Mouse (Mus musculus): ENCODE measurements around the gene Sar1a.

Sar1a gene

GRCm38 (mm10) chr10:61675935-61676334, 4.2 kb upstream of the Sar1a start:
- in situ Hi-C loops (cut with MboI, MseI), result loop anchor here (25.0 kb wide), 1 partner anchor 811 kb away; the partner anchor contains the start of gene Vps26a

GRCm38 (mm10) chr10:61679545-61679944, 554 bp upstream of the Sar1a start:
- in situ Hi-C loops (cut with MboI, MseI), result loop anchor here (25.0 kb wide), 1 partner anchor 808 kb away; the partner anchor contains the start of gene Vps26a

GRCm38 (mm10) chr10:61689405-61689804, 9.3 kb downstream of the Sar1a start:
- in situ Hi-C loops (cut with MboI, MseI), result loop anchor here (25.0 kb wide), 1 partner anchor 798 kb away; the partner anchor contains the start of gene Vps26a

- in situ Hi-C loops (cut with MboI, MseI), result loop anchor here (25.0 kb wide), 1 partner anchor 794 kb away; the partner anchor contains the start of gene Vps26a
Measured at GRCm38 (mm10) chr10:61693563-61693962, 13.5 kb downstream of the Sar1a start.

GRCm38 (mm10) chr10:61694870-61695670, 15.0 kb downstream of the Sar1a start, which contains the start of gene Tysnd1:
Tysnd1 (plus strand) TSS chr10:61695514.
- in situ Hi-C loops (cut with MboI, MseI), result loop anchor here (25.0 kb wide), 1 partner anchor 792 kb away; the partner anchor contains the start of gene Vps26a

GRCm38 (mm10) chr10:61695703-61696559, 15.8 kb downstream of the Sar1a start:
- in situ Hi-C loops (cut with MboI, MseI), result loop anchor here (25.0 kb wide), 1 partner anchor 791 kb away; the partner anchor contains the start of gene Vps26a

DNA sequence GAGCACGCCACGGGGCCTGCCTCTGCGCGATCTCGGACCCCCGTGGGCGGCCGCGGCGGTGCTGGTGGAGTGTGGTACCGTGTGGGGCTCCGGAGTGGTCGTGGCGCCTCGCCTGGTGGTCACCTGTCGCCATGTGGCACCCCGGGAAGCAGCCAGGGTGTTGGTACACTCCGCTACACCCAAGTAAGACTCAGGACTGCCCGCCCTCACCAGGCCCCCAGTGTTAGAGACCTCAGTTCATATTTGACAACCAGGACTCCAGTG, 16.4 kb downstream of the Sar1a start:
- in situ Hi-C loops (cut with MboI, MseI), result loop anchor here (25.0 kb wide), 1 partner anchor 791 kb away; the partner anchor contains the start of gene Vps26a

GRCm38 (mm10) chr10:61697028-61697427, 16.9 kb downstream of the Sar1a start:
- in situ Hi-C loops (cut with MboI, MseI), result loop anchor here (25.0 kb wide), 1 partner anchor 790 kb away; the partner anchor contains the start of gene Vps26a

DNA sequence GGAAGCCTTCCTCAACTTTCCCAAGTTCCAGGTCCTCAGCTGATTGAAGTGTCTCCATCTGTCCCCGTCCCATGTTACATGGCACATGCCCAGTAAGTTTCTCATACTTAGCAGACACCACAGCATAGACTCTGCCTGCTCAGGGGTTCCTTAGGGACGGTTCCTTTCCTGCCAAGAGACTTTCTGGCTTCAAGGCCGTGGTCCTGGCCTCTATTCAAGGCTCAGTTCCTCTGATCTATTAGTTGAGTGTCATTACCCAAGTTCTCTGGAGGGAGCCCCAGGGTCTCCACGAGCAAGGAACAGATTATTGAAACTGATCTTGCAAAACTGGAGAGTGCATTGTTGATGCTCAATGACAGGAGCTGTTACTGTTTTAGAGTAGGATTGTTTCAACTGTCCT, 24.6 kb downstream of the Sar1a start:
- in situ Hi-C loops (cut with MboI, MseI), result no loop called here

GRCm38 (mm10) chr10:61706412-61707375, 26.6 kb downstream of the Sar1a start:
- in situ Hi-C loops (cut with MboI, MseI), result no loop called here

DNA sequence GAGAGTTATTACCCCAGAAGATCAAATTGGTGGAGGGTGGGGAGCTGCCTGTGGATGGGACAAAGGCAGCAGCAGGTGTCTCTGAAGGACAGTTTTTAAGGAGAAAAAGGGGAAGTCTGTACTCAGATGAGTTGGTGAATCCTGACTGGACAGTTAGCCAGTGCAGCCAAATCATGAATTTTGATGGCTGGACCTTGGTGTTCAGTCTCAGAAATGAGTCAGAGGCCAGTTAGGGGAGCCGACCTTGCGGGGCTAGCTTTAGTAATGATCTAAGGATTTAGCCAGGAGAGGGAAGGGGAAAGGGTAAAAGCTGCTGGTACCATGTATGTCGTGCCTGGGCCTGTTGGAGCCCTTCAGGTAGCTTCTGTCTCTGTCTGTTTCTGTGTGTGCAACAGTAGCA, 33.5 kb downstream of the Sar1a start:
- in situ Hi-C loops (cut with MboI, MseI), result no loop called here

- in situ Hi-C loops (cut with MboI, MseI), result no loop called here
Measured at GRCm38 (mm10) chr10:61714146-61714545, 34.0 kb downstream of the Sar1a start.

DNA sequence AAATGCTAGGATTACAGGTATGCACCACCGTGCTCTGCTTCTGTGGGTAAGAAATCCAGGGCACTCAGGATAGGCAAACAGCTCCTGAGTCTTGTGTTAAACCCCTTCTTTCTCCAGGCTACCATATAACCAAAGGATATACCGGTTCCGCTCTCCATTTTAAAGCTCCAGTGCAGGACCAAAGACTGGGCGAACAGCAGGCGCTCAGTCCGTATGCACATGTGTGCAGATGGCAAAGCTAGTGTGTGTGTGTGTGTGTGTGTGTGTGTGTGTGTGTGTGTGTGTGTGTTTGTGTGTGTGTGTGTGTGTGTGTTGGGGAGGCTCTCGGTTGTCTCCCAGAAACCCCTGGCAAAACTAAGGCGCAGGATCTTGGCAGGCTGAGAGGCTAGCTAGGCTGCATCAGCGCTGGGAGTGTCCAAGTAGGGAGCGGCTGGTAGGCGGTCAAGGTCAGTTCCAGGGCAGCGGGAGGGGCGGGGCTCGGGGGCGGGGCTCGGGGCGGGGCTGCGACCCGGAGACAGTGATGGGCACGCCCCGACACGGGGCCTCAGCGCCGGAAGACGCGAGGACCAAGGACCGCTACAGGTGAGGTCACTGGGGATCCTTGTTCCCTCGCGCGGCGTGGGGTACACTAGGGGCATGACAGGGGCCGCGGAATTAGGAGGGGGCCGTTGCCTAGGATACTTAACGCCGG, 34.8 kb downstream of the Sar1a start, which contains the start of gene Aifm2:
Aifm2 (plus strand) TSS at position 493 of the 691 bp plus-strand sequence.
- in situ Hi-C loops (cut with MboI, MseI), result no loop called here

GRCm38 (mm10) chr10:61715462-61715837, 35.4 kb downstream of the Sar1a start:
- in situ Hi-C loops (cut with MboI, MseI), result no loop called here

DNA sequence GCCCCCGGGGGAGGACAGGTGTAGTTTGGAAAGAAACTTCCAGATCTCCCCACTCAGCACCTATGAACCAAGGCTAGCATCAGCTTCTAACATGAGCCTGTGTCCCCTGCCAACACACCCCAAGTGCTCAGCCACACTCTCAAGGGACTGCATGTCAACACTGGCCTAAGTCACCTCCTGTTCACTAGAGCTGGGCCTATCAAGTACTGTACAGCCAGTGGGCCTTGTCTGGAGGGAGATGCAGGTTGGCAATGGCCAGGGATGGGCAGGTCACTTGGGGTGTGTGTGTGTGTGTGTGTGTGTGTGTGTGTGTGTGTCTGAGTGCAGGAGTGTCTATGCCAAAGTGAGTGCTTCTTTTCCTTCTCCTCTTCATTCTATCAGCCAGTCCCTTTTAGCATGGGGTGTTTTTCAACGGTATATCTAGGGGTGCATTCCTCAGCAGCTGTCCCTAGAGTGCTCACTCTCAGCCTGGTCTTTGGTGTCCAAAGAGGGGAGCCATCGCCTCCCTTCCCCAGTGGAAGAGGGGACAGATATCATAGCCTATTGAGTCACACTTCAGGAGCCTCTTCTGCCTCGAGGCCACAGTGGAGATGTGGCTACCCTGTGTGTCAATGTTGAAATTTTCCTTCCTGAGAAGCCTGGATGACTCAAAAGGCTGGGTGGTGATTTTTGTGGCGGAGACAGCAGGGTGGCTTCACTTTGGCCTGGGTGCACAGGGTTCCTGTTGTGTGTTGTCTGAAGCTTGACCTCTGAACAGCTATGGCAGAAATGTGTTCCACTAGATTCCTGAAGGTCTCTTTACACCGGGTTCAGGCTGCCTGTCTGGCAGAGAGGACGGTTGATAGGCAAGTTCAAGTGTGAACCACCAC, 36.1 kb downstream of the Sar1a start:
- in situ Hi-C loops (cut with MboI, MseI), result no loop called here

DNA sequence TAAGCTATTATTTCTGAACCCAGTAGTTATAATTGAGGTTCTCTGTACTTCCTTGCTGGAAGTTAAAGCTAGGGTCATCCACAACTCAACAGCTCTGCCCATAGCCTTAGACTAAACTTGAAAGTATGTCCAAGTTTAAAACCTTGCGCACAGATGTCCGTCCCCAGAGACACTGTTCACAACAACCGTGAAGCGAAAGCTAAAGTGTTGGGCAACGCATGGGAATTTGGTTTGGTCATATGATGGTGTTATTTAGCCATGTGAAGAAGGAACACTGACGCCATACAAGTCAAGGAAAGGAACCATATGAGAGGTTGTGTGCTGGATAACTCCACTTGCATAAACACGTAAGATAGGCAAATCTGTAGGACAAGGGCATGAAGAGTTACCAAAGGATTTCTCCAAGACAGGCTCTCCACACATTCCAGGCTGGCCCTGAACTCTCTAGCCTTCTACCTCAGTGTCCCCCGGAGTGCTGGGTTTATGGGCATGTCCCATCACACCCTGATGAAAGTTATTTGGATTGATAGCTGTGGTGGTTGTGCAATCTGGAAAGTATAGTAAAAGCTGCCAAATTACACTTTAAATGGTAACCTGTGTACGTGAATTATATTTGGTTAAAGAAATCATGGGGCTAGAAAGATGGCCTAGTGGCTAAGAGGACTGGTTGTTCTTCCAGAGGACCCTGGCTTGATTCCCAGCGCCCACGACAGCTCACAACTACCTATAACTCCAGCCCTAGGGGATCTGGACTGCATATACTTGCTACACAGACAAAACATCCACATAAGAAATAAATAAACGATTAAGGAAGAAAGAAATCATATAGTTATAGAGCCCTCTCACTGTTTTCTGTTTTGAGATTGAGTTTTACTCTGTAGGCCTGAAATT, 37.6 kb downstream of the Sar1a start:
- in situ Hi-C loops (cut with MboI, MseI), result no loop called here

DNA sequence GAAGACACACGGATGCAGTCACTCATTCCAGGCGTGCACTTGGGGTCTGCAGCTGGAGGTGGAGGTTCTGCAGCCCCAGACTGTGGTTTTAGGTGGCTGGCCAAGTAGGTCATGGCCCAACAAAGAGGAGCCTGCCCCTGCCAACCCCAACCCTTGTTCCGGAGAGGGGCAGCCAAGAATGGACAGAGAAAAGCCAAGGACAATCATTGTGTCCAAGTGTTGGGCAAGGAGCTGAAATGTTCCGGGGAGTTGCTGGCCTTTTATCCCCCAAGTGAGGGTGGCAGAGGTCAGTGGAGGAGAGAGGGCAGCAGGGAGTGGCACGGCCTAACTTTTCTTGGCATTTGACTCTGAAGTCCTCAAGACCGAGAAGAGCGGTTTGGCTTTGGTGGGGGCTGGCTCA, 40.2 kb downstream of the Sar1a start:
- in situ Hi-C loops (cut with MboI, MseI), result no loop called here

DNA sequence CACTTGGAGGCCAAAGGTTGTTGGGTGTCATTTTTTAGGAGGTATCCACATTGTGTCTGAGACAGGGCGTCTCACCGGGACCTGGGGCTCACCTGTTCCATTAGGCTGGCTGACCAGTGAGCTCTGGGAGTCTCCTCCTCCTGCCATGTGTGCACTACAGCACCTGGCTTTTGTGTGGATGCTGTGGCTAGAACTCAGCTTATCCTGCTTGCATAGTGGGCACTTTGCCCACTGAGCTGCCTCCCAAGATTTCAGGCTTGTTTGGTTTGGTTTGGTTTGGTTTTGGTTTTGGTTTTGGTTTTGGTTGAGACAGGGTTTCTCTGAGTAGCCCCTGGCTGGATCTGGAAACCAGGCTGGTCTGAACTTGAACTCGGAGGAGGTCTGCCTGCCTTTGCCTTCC, 42.1 kb downstream of the Sar1a start:
- in situ Hi-C loops (cut with MboI, MseI), result no loop called here

All from T-helper 1 cell (primary cell).